Mouse (Mus musculus) lung, postnatal 0 days (tissue): Measurements from ENCODE around the gene Pgpep1. TPM values are rescaled to one million over a fixed set of nuclear protein-coding genes. Genes with fewer than 3 reads are reported as not detected.

Experiments
- ATAC-seq: fragments of 200-750 bp; cut with Nextera tagmentation; 2 replicates; pipeline ENCODE4 v1.8.0; 2017; ENCODE audit warnings: moderate library complexity
- DNase-seq: peaks from one replicate; pipeline ENCODE4 v3.0.0-alpha.2; 2016; ENCODE audit warnings: low spot score
- H3K27ac ChIP-seq: fragments of 300-500 bp; sonication (generic); 2 replicates; pipeline ENCODE4 v1.5.1; 2014; ENCODE audit warnings: antibody characterized with exemption, mild to moderate bottlenecking, low read length, mixed read lengths
- H3K27me3 ChIP-seq: fragments of 300-500 bp; sonication (generic); replicated peaks from 2 replicates; pipeline ENCODE4 v1.6.1; 2014; ENCODE audit warnings: low read length, mixed read lengths; ENCODE audit not compliant: insufficient read depth
- H3K36me3 ChIP-seq: fragments of 300-500 bp; sonication (generic); 2 replicates; pipeline ENCODE4 v1.6.1; 2014; ENCODE audit warnings: low read length, mixed read lengths; ENCODE audit not compliant: insufficient read depth
- H3K4me1 ChIP-seq: fragments of 300-500 bp; sonication (generic); 2 replicates; pipeline ENCODE4 v1.6.1; 2014; ENCODE audit warnings: antibody characterized with exemption, low read depth, low read length, mixed read lengths; ENCODE audit not compliant: insufficient read depth
- H3K4me2 ChIP-seq: fragments of 300-500 bp; sonication (generic); replicated peaks from 2 replicates; pipeline ENCODE4 v1.6.1; 2014; ENCODE audit warnings: low read depth, mild to moderate bottlenecking, low read length, moderate library complexity, mixed read lengths
- H3K4me3 ChIP-seq: fragments of 300-500 bp; sonication (generic); 2 replicates; pipeline ENCODE4 v1.5.1; 2014; ENCODE audit warnings: low read depth, low read length
- H3K9ac ChIP-seq: fragments of 300-500 bp; sonication (generic); replicated peaks from 2 replicates; pipeline ENCODE4 v1.6.1; 2014; ENCODE audit warnings: low read depth, mild to moderate bottlenecking
- H3K9me3 ChIP-seq: fragments of 300-500 bp; sonication (generic); 2 replicates; pipeline ENCODE4 v1.6.1; 2016; ENCODE audit warnings: low read length, mixed read lengths
- CTCF ChIP-seq: IDR thresholded peaks from 2 replicates; pipeline ENCODE4 v1.5.1; 2016; ENCODE audit warnings: antibody characterized with exemption, mild to moderate bottlenecking
- EP300 ChIP-seq: IDR thresholded peaks from 2 replicates; pipeline ENCODE4 v1.6.1; 2016; ENCODE audit warnings: antibody characterized with exemption, mild to moderate bottlenecking, control low read depth
- WGBS: fragments of 180-500 bp; shearing (Covaris S2); extraction: QIAGEN DNeasy Blood & Tissue Kit; methylation state at CpG from one replicate; pipeline ENCODE4 v1.1.7; 2014; 5-methylcytosine and 5-hydroxymethylcytosine counted together
- polyA plus RNA-seq: library from polyadenylated mRNA; unstranded; fragments of >200 nt; fragmentation: Nextera tagmentation; extraction: Ambion mirVana; gene quantifications from 2 replicates; pipeline ENCODE4 v1.2.1, GENCODE M21; 2015

The Pgpep1 gene
- polyA plus RNA-seq, 1 experiment from 2014 or later, result 32.9 TPM

DNA sequence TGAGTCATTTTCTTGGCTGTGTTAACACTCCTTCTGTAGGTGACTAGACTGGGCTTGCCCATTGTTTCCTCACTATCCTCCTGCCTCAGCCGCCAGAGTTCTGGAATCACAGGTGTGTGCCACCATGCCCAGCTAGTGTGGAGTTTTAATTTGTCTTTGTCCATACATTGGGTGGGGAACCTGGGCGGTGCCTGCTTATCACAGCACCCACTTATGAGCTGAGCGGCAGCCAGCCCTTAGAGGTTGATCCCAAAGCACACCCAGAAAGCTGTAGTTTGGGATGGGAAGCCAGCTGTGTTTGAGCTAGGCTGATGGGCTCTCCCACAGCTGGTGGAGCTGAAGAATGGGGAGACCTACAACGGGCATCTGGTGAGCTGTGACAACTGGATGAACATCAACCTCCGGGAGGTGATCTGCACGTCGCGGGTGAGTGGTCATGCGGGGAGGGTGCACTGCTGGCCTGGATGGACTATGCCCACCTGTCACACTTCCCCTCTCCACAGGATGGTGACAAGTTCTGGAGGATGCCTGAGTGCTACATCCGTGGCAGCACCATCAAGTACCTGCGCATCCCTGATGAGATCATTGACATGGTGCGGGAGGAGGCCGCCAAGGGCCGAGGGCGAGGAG is 17.4 kb upstream of the Pgpep1 start:
- H3K4me1 ChIP-seq, result peaks cover 22% of the 10 kb centered on the region
- H3K4me2 ChIP-seq, result no peak overlapping the region
- DNase-seq (no peak), ATAC-seq (no peak)
- no peak overlapping the region for H3K4me3 ChIP-seq
- no peak overlapping the region for H3K27ac ChIP-seq
- H3K9me3 ChIP-seq, result no peaks in the 10 kb centered on the region
- WGBS, result 90% methylated on average over 15 of the region's 15 CpGs
- H3K36me3 ChIP-seq, result no peaks in the 10 kb centered on the region; the same call in 1 of the 2 replicates
- H3K9ac ChIP-seq, result no peak overlapping the region
- no peaks in the 10 kb centered on the region for H3K27me3 ChIP-seq
- no peak for TF ChIP-seq CTCF
- no peak for TF ChIP-seq EP300

DNA sequence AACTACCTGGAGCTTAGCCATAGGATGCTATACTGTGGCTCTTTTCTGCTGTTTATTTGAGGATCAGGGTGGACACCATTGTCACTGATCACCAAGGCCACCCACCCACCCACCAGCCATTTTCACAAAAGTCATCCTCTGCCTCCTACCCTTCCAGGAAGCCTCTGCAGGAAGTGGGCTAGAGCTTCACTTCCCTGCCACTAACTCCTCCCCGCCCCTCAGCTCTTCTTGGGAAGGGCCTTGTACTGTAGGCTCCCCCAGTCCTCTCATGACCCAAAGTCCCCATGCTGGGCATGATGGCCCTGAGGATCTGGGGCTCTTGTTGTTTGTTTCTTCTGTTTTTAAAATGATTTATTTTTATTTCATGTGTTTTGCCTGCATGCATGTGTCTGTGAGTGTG is 15.1 kb upstream of the Pgpep1 start:
- WGBS, result 71% methylated on average over 1 of the region's 1 CpGs
- no peaks in the 10 kb centered on the region for H3K9me3 ChIP-seq
- H3K4me3 ChIP-seq, result no peak overlapping the region
- peak overlapping the region; percentile 96; the same call in 1 of the 2 replicates for H3K27ac ChIP-seq
- peaks cover 20% of the 10 kb centered on the region for H3K4me1 ChIP-seq
- TF ChIP-seq EP300 (no peak), CTCF (no peak)
- H3K36me3 ChIP-seq, result no peaks in the 10 kb centered on the region; the same call in 1 of the 2 replicates
- H3K27me3 ChIP-seq, result no peaks in the 10 kb centered on the region
- no peak overlapping the region for H3K4me2 ChIP-seq
- DNase-seq (no peak), ATAC-seq (no peak)
- H3K9ac ChIP-seq, result no peak overlapping the region

- no peak for ATAC-seq
- no peaks in the 10 kb centered on the region for H3K9me3 ChIP-seq
- peaks cover 20% of the 10 kb centered on the region for H3K4me1 ChIP-seq
- H3K27ac ChIP-seq, result peak overlapping the region; percentile 96
- DNase-seq, result no peak
- no peak overlapping the region for H3K4me2 ChIP-seq
- no peaks in the 10 kb centered on the region; the same call in 1 of the 2 replicates for H3K36me3 ChIP-seq
- TF ChIP-seq CTCF, result no peak
- WGBS, result 78% methylated on average over 4 of the region's 4 CpGs
- H3K9ac ChIP-seq, result no peak overlapping the region
- H3K4me3 ChIP-seq, result no peak overlapping the region
- no peaks in the 10 kb centered on the region for H3K27me3 ChIP-seq
Measured at GRCm38 (mm10) chr8:70674716-70675115, 14.5 kb upstream of the Pgpep1 start.

DNA sequence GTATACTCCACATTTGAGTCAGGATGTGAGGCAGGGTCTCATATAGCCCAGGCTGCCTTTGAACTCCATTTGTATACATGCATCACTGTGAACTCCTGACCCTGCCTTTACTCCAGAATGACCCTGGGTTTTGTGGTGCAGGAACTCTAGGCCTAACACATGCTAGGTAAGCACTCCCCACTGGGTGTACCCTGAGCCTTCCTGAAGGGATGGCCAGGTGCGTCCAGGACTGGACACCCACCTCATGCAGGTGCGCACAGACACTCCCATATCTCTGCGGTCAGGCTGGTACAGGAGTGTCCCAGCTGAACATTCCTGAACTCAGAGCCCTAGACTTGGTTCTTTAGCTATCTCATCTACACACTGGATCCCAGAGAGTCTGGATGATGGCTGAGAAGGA is 13.9 kb upstream of the Pgpep1 start:
- 72% methylated on average over 3 of the region's 3 CpGs for WGBS
- Histone ChIP-seq H3K4me2 (peak overlapping the region; percentile 52), H3K27ac (peak overlapping the region; percentile 96), H3K9me3 (no peaks in the 10 kb centered on the region), H3K9ac (no peak overlapping the region; the same call in 1 of the 2 replicates), H3K4me3 (0 out of 2 replicates have a peak overlapping the region, but pooled peaks have one; percentile 62), H3K36me3 (no peaks in the 10 kb centered on the region; the same call in 1 of the 2 replicates), H3K4me1 (peaks cover 20% of the 10 kb centered on the region), H3K27me3 (no peaks in the 10 kb centered on the region)
- no peak for TF ChIP-seq CTCF
- TF ChIP-seq EP300, result no peak
- ATAC-seq, result no peak
- DNase-seq, result peak; percentile 19

DNA sequence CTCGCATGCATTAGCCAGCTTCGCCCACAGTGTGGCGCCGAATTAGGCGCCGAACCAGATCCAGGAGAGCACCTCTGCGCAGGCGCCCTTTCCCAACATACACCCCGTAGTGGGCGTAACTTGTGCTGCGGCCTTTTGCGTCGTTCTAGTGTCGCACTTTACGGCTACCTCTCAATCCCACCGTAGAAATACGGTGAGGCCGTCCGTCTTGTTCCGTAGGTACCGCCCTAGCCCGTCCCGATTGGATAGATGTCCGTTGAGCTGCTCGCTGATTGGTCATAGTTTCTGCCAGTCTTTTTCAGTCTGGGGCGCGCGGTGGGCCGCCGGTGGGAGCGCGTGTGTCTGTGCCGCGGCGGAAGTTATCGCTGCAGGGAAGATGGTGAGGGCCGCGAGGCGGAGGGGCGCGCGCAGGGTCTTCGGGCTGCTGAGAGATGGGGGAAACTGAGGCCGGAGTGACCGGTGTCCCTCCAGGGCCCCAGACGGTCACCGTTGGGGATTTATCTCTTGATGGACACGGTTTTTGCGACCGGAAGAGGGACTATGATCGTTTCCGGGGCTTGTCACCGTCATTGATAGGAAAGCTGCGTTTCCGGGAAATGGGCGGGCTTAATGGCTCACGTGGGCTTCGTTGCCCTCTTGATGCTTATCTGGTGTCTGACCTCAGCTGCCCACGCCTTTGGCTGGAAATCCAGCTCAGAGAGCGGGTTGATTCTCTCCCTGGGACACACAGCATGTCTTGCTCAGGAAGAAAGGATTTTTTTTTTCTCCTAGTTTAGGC is 13.1 kb upstream of the Pgpep1 start, which contains the start of gene Lsm4:
TSS of gene Lsm4 (plus strand) at position 170 of the 778 bp plus-strand sequence.
- 2% methylated on average over 60 of the region's 60 CpGs for WGBS
- Histone ChIP-seq H3K27ac (peak within 1 kb of the TSS; percentile 96), H3K4me2 (peak within 1 kb of the TSS; percentile 52), H3K9ac (peak within 1 kb of the TSS; percentile 43), H3K36me3 (no peaks in the 10 kb centered on the region; the same call in 1 of the 2 replicates), H3K9me3 (no peaks in the 10 kb centered on the region), H3K4me3 (peak within 1 kb of the TSS; percentile 62), H3K4me1 (peaks cover 20% of the 10 kb centered on the region), H3K27me3 (no peaks in the 10 kb centered on the region)
- TF ChIP-seq EP300 (peak; percentile 95), CTCF (peak; percentile 87)
- peak; percentile 97 for ATAC-seq
- DNase-seq, result peak; percentile 100

GRCm38 (mm10) chr8:70672325-70673078 is 12.3 kb upstream of the Pgpep1 start:
- Histone ChIP-seq H3K4me1 (peaks cover 20% of the 10 kb centered on the region), H3K9me3 (no peaks in the 10 kb centered on the region), H3K27ac (peak overlapping the region; percentile 80), H3K4me2 (peak overlapping the region; percentile 52), H3K27me3 (no peaks in the 10 kb centered on the region), H3K36me3 (no peaks in the 10 kb centered on the region), H3K9ac (peak overlapping the region; percentile 41), H3K4me3 (0 out of 2 replicates have a peak overlapping the region, but pooled peaks have one; percentile 23)
- WGBS, result 36% methylated on average over 19 of the region's 19 CpGs
- TF ChIP-seq CTCF (peak; percentile 26), EP300 (no peak)
- no peak for ATAC-seq
- no peak for DNase-seq
